Mouse (Mus musculus) liver, embryonic 16.5 days (tissue): Measurements from ENCODE around the gene Wdr41. TPM values are rescaled to one million over a fixed set of nuclear protein-coding genes. Genes with fewer than 3 reads are reported as not detected.

Source experiments
- ATAC-seq: fragments of 200-750 bp; cut with Nextera tagmentation; 2 replicates; pipeline ENCODE4 v1.8.0; 2017; ENCODE audit warnings: low read depth, mild to moderate bottlenecking, moderate number of reproducible peaks, moderate library complexity
- H3K27ac ChIP-seq: fragments of 300-500 bp; sonication (generic); 2 replicates; pipeline ENCODE4 v1.5.1; 2014; ENCODE audit warnings: mild to moderate bottlenecking, low read length
- H3K27me3 ChIP-seq: fragments of 300-500 bp; sonication (generic); 2 replicates; pipeline ENCODE4 v1.6.1; 2014; ENCODE audit warnings: low read depth, low read length, mixed read lengths; ENCODE audit not compliant: control insufficient read depth, insufficient read depth
- H3K36me3 ChIP-seq: fragments of 300-500 bp; sonication (generic); 2 replicates; pipeline ENCODE4 v1.6.1; 2014; ENCODE audit warnings: mild to moderate bottlenecking; ENCODE audit not compliant: control insufficient read depth, insufficient read depth
- H3K4me1 ChIP-seq: fragments of 300-500 bp; sonication (generic); 2 replicates; pipeline ENCODE4 v1.6.1; 2014; ENCODE audit warnings: low read depth, low read length, mixed read lengths; ENCODE audit not compliant: control insufficient read depth
- H3K4me2 ChIP-seq: fragments of 300-500 bp; sonication (generic); 2 replicates; pipeline ENCODE4 v1.6.1; 2014; ENCODE audit warnings: low read depth, low read length, mixed read lengths
- H3K4me3 ChIP-seq: fragments of 300-500 bp; sonication (generic); 2 replicates; pipeline ENCODE4 v1.5.1; 2014; ENCODE audit warnings: low read depth, mild to moderate bottlenecking, low read length
- H3K9ac ChIP-seq: fragments of 300-500 bp; sonication (generic); 2 replicates; pipeline ENCODE4 v1.6.1; 2014; ENCODE audit warnings: low read depth, low read length
- H3K9me3 ChIP-seq: fragments of 300-500 bp; sonication (generic); replicated peaks from 2 replicates; pipeline ENCODE4 v1.6.1; 2016; ENCODE audit warnings: low read length; ENCODE audit not compliant: control insufficient read depth
- WGBS: fragments of 180-500 bp; shearing (Covaris S2); extraction: QIAGEN DNeasy Blood & Tissue Kit; methylation state at CpG from one replicate; pipeline ENCODE4 v1.1.7; 2014; ENCODE audit not compliant: insufficient replicate concordance; 5-methylcytosine and 5-hydroxymethylcytosine counted together
- polyA plus RNA-seq: library from polyadenylated mRNA; unstranded; fragments of >200 nt; fragmentation: Nextera tagmentation; extraction: Ambion mirVana; gene quantifications from 2 replicates; pipeline ENCODE4 v1.2.1, GENCODE M21; 2015

Gene Wdr41
- polyA plus RNA-seq, 1 experiment from 2014 or later: 5.3 TPM

- Histone ChIP-seq H3K9ac (no peak overlapping the region), H3K4me3 (no peak overlapping the region), H3K4me1 (no peaks in the 10 kb centered on the region)
Measured at GRCm38 (mm10) chr13:95052421-95052820, 76.3 kb downstream of the Wdr41 start.

DNA sequence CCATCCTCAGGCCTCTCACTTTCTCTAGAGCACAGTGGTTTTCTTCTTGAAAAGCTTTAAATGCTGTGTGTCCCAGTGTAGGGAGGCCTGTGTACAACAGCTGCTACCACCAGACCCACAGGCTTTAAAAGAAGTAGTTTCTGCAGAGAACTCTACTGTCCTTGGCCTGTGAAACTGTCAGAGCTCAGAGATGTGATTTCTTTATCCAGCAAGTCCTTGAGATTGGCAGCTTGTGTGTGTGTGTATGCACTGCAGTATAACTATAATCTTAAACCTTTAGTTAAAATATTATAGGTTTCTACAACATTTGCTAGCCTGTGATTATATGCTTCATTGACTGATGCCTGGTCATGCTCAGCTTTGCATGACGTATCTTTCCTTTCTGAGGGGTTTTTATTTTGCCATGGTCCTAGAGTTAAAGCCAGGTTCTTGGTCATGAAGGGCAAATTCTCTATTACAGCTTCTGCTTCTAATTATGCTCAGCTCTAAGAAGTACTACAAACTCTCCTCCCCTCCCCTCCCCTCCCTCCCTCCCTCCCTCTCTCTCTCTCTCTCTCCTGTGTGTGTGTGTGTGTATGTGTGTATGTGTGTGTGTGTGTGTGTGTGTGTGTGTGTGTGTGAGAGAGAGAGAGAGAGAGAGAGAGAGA, 79.7 kb downstream of the Wdr41 start:
- H3K4me2 ChIP-seq: no peak overlapping the region
- H3K27ac ChIP-seq: no peak overlapping the region
- no peaks in the 10 kb centered on the region for H3K27me3 ChIP-seq
- no peak overlapping the region for H3K4me3 ChIP-seq
- no peaks in the 10 kb centered on the region for H3K9me3 ChIP-seq
- 68% methylated on average over 1 of the region's 1 CpGs for WGBS
- no peak for ATAC-seq
- no peaks in the 10 kb centered on the region for H3K4me1 ChIP-seq
- H3K9ac ChIP-seq: no peak overlapping the region
- H3K36me3 ChIP-seq: no peaks in the 10 kb centered on the region

More at GRCm38 (mm10) chr13:95052421-95052820, 76.3 kb downstream of the Wdr41 start:
- Histone ChIP-seq H3K27me3 (no peaks in the 10 kb centered on the region), H3K4me2 (no peak overlapping the region), H3K36me3 (no peaks in the 10 kb centered on the region), H3K27ac (no peak overlapping the region), H3K9me3 (no peaks in the 10 kb centered on the region)
- ATAC-seq: no peak
- WGBS: 69% methylated on average over 3 of the region's 3 CpGs

DNA sequence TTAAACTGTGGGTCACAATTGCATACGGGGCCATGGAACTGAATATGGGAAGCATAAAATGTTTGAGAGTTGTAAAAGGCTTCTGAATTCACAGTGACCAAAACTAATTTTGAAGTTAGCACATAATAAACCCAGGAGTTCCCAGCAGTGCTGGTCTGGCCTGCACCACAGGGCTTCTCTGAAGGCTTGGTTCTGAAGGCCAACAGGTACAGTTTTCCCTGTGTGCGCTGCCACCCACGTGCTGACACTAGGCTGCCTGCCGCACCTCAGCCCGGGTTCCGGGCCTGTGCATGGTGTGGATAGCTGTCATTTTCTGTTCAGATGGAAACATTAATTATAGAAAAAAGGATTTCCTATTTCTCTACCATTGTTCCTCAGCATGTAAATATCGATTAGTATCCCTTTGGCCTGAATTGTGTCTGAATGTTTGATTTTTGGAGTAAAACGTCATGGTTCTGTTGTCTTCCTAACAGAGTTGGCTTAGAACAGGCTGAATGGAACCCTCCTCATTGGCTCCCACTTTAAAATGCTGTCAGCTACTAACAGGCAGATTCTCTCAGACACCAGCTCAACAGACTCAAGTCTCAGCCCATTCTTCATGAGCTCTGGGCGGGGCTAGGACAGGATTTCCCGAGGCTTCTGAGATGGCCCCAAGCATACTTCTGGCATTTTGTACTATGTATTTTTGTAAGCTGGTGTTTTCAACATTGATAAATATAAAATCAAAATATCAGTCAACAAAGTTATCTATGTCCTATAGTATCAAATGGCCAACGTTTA, 80.5 kb downstream of the Wdr41 start:
- H3K27ac ChIP-seq: no peak overlapping the region
- 67% methylated on average over 11 of the region's 11 CpGs for WGBS
- no peaks in the 10 kb centered on the region for H3K36me3 ChIP-seq
- no peaks in the 10 kb centered on the region for H3K27me3 ChIP-seq
- H3K4me1 ChIP-seq: no peaks in the 10 kb centered on the region
- no peak for ATAC-seq
- no peak overlapping the region for H3K4me2 ChIP-seq
- H3K4me3 ChIP-seq: no peak overlapping the region
- no peaks in the 10 kb centered on the region for H3K9me3 ChIP-seq
- H3K9ac ChIP-seq: no peak overlapping the region

DNA sequence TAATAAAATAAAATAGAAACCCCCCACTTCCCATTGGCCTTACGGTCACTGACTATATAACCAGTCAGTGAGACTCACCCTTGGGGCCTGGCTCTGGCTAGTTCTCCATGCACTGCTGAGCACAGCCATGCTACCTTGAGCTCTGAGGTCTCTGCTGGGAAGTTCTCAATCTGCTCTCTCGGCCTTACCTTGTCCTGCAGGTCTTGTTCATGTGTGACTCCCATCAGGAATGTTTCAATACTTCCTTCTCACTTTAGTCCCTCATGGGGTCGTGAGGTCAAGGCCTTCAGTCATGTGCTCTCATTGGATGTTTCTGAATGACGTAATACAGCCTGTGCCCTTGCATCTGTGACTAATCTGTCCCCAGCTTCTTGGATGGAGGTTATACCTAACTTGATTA, 82.7 kb downstream of the Wdr41 start:
- no peaks in the 10 kb centered on the region for H3K27me3 ChIP-seq
- ATAC-seq: no peak
- no peaks in the 10 kb centered on the region for H3K4me1 ChIP-seq
- H3K9me3 ChIP-seq: no peaks in the 10 kb centered on the region
- H3K36me3 ChIP-seq: no peaks in the 10 kb centered on the region
- H3K27ac ChIP-seq: no peak overlapping the region
- WGBS: 61% methylated on average over 4 of the region's 4 CpGs
- no peak overlapping the region for H3K9ac ChIP-seq
- H3K4me2 ChIP-seq: no peak overlapping the region
- no peak overlapping the region for H3K4me3 ChIP-seq

DNA sequence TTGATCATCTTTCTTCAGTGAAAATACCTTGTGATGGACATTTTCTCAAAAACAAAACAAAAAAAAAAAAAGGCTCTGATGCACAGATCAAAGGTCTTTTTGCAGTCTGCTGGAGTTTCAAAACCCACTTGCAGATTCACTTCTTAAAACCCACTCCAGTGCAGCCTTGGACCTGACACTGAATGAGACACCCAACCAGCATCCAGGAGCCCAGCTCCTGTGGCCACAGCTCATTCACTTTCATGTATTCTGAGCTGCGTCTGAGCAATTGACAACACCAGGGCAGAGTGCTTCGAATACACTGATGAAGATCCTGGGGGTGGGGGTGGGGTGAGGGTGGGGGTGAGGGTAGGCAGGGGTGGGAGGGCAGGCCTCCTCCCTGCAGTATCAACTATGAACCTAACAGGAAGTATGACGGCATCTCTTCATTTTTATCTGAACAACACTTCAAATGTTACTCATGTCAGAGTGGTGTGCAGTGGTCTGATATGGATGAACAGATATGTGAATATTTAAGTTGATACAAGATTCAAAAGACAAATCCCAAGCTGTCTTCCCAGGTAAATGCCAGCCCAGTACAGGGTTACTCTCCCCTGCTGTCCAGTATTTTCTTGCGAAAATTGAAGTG, 87.4 kb downstream of the Wdr41 start:
- H3K4me3 ChIP-seq: no peak overlapping the region
- WGBS: 34% methylated on average over 4 of the region's 4 CpGs
- no peak overlapping the region for H3K27ac ChIP-seq
- no peaks in the 10 kb centered on the region for H3K4me1 ChIP-seq
- no peaks in the 10 kb centered on the region for H3K9me3 ChIP-seq
- no peak; the same call in 1 of the 2 replicates for ATAC-seq
- H3K4me2 ChIP-seq: no peak overlapping the region
- no peaks in the 10 kb centered on the region for H3K27me3 ChIP-seq
- no peak overlapping the region for H3K9ac ChIP-seq
- no peaks in the 10 kb centered on the region for H3K36me3 ChIP-seq

GRCm38 (mm10) chr13:95067854-95068253, 91.7 kb downstream of the Wdr41 start:
- Histone ChIP-seq H3K9ac (no peak overlapping the region), H3K27ac (no peak overlapping the region), H3K9me3 (no peaks in the 10 kb centered on the region), H3K4me1 (no peaks in the 10 kb centered on the region), H3K4me3 (no peak overlapping the region), H3K36me3 (no peaks in the 10 kb centered on the region), H3K27me3 (no peaks in the 10 kb centered on the region), H3K4me2 (no peak overlapping the region)
- no peak for ATAC-seq
- WGBS: 41% methylated on average over 6 of the region's 6 CpGs

- H3K9me3 ChIP-seq: no peaks in the 10 kb centered on the region
- no peak overlapping the region for H3K4me3 ChIP-seq
- H3K27ac ChIP-seq: no peak overlapping the region
- no peaks in the 10 kb centered on the region for H3K4me1 ChIP-seq
- no peak overlapping the region for H3K4me2 ChIP-seq
- H3K27me3 ChIP-seq: no peaks in the 10 kb centered on the region
- no peaks in the 10 kb centered on the region for H3K36me3 ChIP-seq
- ATAC-seq: no peak
- no peak overlapping the region for H3K9ac ChIP-seq
Measured at GRCm38 (mm10) chr13:95070268-95070667, 94.1 kb downstream of the Wdr41 start.
